Mouse (Mus musculus) T-cell, adult 2 months (primary cell): Measurements from ENCODE around the gene Rbm7.
"Not testable (repeated sequence)": the region's sequence is repeated elsewhere in the genome, so short reads cannot be mapped to it uniquely, and the experiment has no call there.

ENCODE experiments used
- DNase-seq: peaks from one replicate; pipeline ENCODE4 v3.0.0; 2022; ENCODE audit warnings: low spot score

The Rbm7 gene

GRCm38 (mm10) chr9:48494817-48495547 lies at the start of gene Rbm7, which contains the start of gene Gm5617:
TSS of gene Rbm7 (minus strand) at chr9:48495299.
TSS of gene Gm5617 (plus strand) at chr9:48495442.
- DNase-seq: peak; percentile 96

- peak; percentile 41 for DNase-seq
These were observed 43.6 kb upstream of the Rbm7 start for GRCm38 (mm10) chr9:48538688-48539087.

- peak; percentile 76 for DNase-seq
These were observed 43.0 kb upstream of the Rbm7 start for GRCm38 (mm10) chr9:48538044-48538645.

DNA sequence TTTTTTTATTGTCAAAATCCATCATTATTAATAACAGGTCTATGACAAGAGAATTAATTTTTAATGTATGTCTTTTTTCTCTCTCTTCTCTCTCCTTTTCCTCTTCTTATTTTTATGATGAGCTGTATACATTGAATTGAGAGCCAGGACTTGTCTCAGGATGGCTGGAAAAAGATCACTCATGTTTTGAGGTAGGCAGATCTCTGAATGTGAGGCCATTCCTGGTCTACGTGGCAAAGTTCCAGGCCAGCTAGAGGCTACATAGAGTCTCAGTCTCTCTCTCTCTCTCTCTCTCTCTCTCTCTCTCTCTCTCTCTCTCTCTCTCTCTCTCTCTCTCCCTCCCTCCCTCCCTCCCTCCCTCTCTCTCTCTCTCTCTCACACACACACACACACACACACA lies 42.5 kb upstream of the Rbm7 start:
- not testable (repeated sequence) for DNase-seq

DNA sequence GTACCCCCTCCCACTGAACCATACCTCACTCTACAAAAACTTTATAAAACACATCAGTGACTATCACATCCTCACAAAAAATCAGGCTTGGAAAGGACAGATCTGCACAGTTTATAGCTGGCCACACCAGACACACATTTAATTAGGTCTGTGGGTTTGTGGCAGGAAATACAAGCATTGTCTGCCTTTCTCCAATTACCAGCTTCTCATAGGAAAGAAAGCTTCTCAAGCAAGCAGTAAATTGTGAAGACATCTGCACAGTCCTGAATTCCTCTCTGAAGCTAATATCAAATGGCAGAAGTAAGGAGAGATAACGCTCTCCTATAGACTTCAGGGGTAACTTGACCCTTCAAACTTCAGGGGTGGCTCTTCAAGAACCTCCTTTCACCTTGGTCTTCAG lies 41.3 kb upstream of the Rbm7 start:
- no peak for DNase-seq

DNA sequence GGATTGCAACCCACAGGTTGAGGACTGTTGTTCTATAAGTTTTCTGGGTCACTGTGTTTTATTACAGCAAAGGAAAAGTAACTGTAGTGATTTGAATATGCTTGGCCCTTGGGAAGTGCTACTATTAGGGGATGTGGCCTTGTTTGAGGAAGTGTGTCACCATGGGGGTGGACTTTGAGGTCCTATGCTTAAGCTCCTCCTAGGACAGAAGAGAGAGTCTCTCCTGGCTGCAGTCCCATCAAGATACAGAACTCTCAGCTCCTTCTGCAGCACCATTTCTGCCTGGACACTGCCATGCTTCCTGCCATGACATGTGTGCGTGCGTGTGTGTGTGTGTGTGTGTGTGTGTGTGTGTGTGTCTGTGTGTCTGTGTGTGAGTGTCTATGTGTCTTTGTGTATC lies 37.6 kb upstream of the Rbm7 start:
- no peak for DNase-seq

DNA sequence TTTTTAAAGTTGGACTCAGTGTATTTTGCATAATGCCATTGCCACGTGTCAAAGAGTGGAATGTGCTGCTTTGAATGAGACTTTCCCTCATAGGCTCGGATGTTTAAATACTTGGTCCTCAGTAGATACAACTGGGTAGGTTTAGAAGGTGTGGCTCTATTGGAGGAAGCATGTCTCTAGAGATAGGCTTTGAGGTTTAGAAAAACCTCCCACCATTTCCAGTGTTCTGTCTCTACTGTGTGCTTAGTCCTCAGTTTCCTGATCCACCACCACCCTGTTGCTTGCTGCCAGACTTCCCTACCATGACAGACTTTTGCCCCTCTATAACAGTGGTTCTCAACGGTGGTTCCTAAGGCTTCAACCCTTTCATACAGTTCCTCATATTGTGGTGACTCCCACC lies 37.1 kb upstream of the Rbm7 start:
- no peak for DNase-seq

- DNase-seq: no peak
These were observed 36.2 kb upstream of the Rbm7 start for GRCm38 (mm10) chr9:48531294-48531693.

DNA sequence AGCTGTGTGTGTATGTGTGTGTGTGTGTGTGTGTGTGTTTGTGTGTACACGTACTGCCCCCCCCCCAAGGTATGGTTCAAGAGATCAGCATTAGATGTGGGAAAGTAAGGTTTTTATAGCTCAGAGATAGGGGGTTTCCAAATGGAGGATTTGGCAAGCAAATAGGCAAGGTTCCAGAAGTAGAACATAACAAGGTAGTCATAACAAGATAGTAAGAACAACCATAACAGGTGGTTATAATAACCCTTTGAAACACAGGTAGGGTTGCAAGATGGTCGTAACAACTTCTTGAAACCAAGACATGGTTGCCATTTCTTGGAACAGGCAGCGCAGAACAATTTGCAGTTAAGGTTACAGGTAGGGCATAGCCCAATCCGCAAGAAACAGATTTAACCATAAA lies 31.4 kb upstream of the Rbm7 start:
- DNase-seq: no peak

- peak; percentile 44 for DNase-seq
These were observed 30.5 kb upstream of the Rbm7 start for GRCm38 (mm10) chr9:48525566-48525965.

GRCm38 (mm10) chr9:48520405-48520804 lies 25.3 kb upstream of the Rbm7 start:
- DNase-seq: not testable (repeated sequence)

GRCm38 (mm10) chr9:48517372-48518130 lies 22.5 kb upstream of the Rbm7 start:
- DNase-seq: no peak

DNA sequence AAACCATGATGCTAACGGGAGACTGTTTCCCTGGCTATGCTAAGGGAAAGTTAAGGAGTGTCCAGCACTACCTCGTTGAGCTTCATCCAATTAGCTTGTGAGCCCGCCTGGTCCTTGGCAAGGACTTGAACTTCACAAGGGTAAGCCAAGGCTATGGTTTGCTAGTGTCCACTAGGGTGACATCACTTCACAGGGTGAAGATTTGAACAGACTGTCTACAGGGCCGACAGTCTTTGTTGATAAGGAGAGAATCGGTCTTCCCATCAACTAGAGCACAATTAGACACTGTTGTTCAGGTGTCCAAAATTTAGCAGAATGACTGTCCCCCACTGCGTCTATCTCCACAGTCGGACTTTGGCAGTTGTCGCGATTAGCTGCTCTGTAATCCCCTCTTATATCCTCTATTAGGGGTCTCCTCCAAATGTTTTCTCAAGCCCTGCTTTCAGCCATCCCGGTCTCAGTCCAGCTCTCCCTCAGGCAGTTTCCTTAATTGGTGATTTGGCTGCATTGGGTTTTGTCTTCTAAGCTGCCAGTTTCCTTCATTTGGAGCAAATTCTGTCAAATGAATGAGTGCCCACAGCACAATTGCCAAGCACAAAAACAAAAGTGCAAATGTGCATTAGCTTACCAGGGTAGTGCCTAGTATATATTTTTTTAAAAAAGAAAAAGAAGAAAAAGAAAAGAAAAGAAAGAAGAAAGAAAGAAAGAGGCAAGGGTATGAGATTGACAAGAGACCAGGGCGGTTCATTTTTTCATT lies 21.7 kb upstream of the Rbm7 start:
- DNase-seq: no peak

GRCm38 (mm10) chr9:48515332-48515731 lies 20.2 kb upstream of the Rbm7 start:
- DNase-seq: no peak

DNA sequence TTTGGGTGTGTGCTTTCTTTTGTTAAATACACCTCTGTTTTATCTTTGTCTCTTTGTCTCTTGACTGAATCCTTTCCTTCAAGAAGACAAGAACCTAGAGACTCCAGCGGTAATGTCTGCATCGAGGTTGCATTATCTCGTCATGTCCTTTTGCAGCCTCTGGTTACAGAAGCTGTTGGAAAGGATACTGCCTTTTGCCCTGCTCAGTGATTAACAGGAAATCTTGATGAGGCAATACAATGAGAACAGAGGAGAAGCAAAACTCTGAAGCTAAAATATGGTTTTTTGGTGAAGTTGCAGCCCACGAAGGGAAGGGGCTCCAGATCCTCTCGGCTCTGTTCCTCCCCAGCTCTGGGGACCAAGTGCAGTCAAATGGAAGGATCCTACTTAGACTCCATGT lies 15.0 kb upstream of the Rbm7 start:
- no peak for DNase-seq

DNA sequence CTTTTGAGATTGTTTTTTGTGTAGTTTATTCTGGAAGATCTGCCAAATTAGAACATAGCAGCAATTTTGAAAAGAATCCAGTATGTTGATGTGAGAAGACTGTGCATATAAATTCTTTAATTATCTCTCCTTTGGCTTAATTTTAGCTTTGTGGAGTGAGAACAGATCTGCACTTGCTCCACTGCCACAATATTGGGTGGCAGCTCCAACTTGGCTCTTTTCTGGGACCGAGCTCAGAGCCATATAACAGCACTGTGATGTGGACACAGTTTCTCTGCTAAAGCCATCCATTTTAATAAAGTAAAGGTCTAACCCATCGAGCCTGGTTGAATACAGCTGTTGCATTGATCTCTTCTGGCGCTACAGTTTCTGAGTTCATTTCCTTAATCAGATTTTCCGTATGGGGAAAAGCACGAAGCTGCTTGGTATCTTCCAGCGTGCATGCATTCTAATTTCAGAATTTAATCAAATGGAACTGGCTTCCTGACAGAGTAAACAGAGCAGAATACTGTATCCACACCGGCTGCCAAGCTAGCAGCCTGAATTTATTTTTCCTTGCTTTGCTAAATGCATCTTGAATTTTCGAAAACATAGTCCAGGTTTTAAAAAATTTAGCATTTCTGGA lies 9.8 kb upstream of the Rbm7 start:
- no peak for DNase-seq

GRCm38 (mm10) chr9:48503001-48503400 lies 7.9 kb upstream of the Rbm7 start:
- no peak for DNase-seq

GRCm38 (mm10) chr9:48501192-48501591 lies 6.1 kb upstream of the Rbm7 start:
- DNase-seq: no peak

DNA sequence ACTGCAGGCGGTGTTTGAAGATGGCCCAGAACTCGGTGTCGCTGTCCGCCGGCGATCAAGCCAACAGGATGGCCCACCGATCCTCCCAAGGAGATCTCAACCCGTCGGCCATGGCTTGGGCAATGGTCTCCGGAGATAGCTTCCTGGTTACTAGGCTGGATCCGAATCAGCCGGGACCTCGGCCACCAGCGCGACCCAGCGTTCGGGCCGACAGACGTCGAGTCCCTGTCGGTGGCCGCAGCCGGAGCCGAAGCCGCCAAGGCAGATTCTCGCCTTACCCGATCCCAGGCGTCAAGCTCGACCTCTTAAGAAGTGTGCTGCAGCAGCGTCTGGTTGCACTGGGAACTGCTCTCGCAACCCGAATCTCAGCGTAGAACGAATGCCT lies 441 bp upstream of the Rbm7 start:
- no peak for DNase-seq

DNA sequence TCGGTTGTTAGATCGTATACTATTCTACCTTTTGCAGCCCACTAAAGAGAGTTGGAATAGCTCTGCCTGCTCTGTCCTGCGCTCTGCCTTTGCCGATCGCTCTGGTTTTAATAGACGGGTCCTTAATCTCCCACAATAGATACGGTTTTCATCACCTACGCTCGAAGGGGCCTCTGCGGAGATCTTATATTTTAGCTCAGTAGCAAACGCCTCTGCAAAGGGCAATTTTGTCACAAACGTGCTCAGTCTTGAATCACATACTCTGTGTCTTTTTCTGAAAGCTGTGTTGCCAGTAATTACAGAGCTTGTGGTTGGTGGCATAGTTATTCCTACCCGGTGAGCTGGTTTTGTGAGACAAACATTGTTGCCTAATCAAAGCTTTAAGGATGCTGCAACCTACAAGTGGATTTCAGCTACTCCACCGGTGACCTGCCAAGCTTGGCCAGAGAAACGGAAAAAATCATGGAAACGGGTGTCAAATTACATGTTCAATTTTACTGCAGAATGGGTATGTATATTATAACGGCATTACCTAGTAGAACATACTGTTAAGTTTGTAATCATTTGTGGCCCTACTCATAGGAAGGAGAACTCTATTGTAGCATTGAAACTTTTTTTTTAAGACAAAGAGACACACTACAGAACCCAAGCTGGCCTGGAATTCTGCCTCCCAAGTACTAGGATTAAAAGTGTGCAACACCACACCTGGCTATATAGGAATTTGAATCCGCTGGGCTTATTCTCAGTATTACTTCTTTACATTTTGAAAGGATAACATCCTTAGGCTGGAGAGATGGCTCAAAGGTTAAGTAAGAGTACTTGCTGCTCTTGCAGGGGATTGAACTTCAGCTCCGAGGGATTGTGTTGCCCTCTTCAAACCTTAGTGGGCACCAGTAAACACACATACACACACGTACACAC lies 13.6 kb downstream of the Rbm7 start:
- DNase-seq: no peak
